In the genomic region with DNA sequence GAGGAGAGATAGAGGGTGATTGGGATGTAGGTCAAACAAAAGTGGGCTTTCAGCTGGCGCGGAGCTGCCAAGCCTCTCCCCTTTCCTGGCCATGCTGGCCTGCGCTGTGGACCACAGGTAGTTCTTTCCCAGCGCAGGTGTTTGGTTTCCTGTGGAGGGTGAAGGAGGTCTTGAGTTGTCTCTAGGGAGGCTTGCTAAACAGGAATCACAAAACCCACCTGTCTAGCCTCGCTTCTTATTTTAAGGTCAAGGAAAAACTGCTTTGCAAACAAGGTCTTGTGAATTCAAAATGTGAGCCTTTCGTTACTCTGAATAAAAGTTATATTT, we compare ENCODE assay signal across 9 mouse cellular contexts.
DNase-seq lines count a peak whose midpoint lies in the region; ATAC-seq lines count a peak whose summit lies in the region.
"Had no signal": no experiment of that assay in that cellular context is flagged by ENCODE, and none has a peak within 500 bp of the region (broad histone marks: within the 10 kb centered on the region; RNA-seq: fewer than 3 reads in every experiment).

No protein-coding gene starts in this region.

- no peak for DNase-seq in liver, embryonic 11.5 days (ENCODE audit: low spot score)
- DNase-seq in liver = no peak
- no peak for DNase-seq in forebrain, embryonic 11.5 days (ENCODE audit: low spot score)
- DNase-seq in thymus, adult 18-20 months = no peak
- DNase-seq: cerebellum, postnatal 25 days had no signal

- H3K9ac ChIP-seq in liver, embryonic 11.5 days (ENCODE audit: low read depth, low read length) = peak overlapping the region; percentile 68; the same call in 1 of the 2 replicates
- H3K9ac ChIP-seq in forebrain, embryonic 11.5 days (ENCODE audit: low read length) = peak overlapping the region; percentile 74
- peak overlapping the region; percentile 71; the same call in 1 of the 2 replicates for H3K9ac ChIP-seq in intestine, embryonic 16.5 days (ENCODE audit: low read depth, low read length)
- H3K9ac ChIP-seq in neural tube, embryonic 12.5 days = peak overlapping the region; percentile 67

- WGBS in liver, embryonic 11.5 days = 30% methylated on average over 6 of the region's 6 CpGs
- 49% methylated on average over 6 of the region's 6 CpGs for WGBS in forebrain, embryonic 11.5 days
- WGBS in intestine, embryonic 16.5 days = 52% methylated on average over 6 of the region's 6 CpGs
- 50% methylated on average over 6 of the region's 6 CpGs for WGBS in neural tube, embryonic 12.5 days

- H3K36me3 ChIP-seq in liver, embryonic 11.5 days (ENCODE audit: control insufficient read depth, insufficient read depth, low read length) = no peaks in the 10 kb centered on the region
- no peaks in the 10 kb centered on the region for H3K36me3 ChIP-seq in forebrain, embryonic 11.5 days (ENCODE audit: control insufficient read depth, insufficient read depth, low read length)
- no peaks in the 10 kb centered on the region for H3K36me3 ChIP-seq in intestine, embryonic 16.5 days (ENCODE audit: control insufficient read depth, insufficient read depth, low read length)
- no peaks in the 10 kb centered on the region for H3K36me3 ChIP-seq in neural tube, embryonic 12.5 days

- no peak for ATAC-seq in liver, embryonic 11.5 days (replicated peaks; ENCODE audit: low FRiP score)
- ATAC-seq in forebrain, embryonic 11.5 days (replicated peaks; ENCODE audit: low FRiP score) = no peak
- ATAC-seq in intestine, embryonic 16.5 days = no peak
- no peak for ATAC-seq in neural tube, embryonic 12.5 days (ENCODE audit: low FRiP score, low read depth)
- no peak for ATAC-seq in granulocyte monocyte progenitor cell, adult 5-6 weeks (replicated peaks; ENCODE audit: poor library complexity, severe bottlenecking)
- ATAC-seq in megakaryocyte-erythroid progenitor cell, adult 5-6 weeks (replicated peaks; ENCODE audit: low FRiP score, low TSS enrichment, poor library complexity, severe bottlenecking) = no peak

- peak overlapping the region; percentile 56; the same call in 1 of the 2 replicates for H3K4me3 ChIP-seq in liver, embryonic 11.5 days (ENCODE audit: low read depth, low read length)
- no peak overlapping the region for H3K4me3 ChIP-seq in forebrain, embryonic 11.5 days (ENCODE audit: low read depth, low read length)
- H3K4me3 ChIP-seq in intestine, embryonic 16.5 days (ENCODE audit: low read length) = no peak overlapping the region
- no peak overlapping the region for H3K4me3 ChIP-seq in neural tube, embryonic 12.5 days

- H3K27me3 ChIP-seq in liver, embryonic 11.5 days (replicated peaks; ENCODE audit: control insufficient read depth, insufficient read depth, low read length) = no peaks in the 10 kb centered on the region
- no peaks in the 10 kb centered on the region for H3K27me3 ChIP-seq in forebrain, embryonic 11.5 days (ENCODE audit: control insufficient read depth, insufficient read depth, low read length)
- H3K27me3 ChIP-seq in intestine, embryonic 16.5 days (replicated peaks; ENCODE audit: control insufficient read depth, insufficient read depth, low read length) = no peaks in the 10 kb centered on the region
- H3K27me3 ChIP-seq in neural tube, embryonic 12.5 days (replicated peaks) = no peaks in the 10 kb centered on the region

- H3K27ac ChIP-seq in liver, embryonic 11.5 days (ENCODE audit: low read depth, low read length) = peak overlapping the region; percentile 64; the same call in 1 of the 2 replicates
- H3K27ac ChIP-seq in forebrain, embryonic 11.5 days (ENCODE audit: low read depth, low read length) = no peak overlapping the region; the same call in 1 of the 2 replicates
- H3K27ac ChIP-seq in intestine, embryonic 16.5 days (ENCODE audit: low read length) = peak overlapping the region; percentile 73
- no peak overlapping the region for H3K27ac ChIP-seq in neural tube, embryonic 12.5 days

- H3K4me2 ChIP-seq in liver, embryonic 11.5 days = peak overlapping the region; percentile 91
- H3K4me2 ChIP-seq in forebrain, embryonic 11.5 days (ENCODE audit: low read depth, low read length, severe bottlenecking) = peak overlapping the region; percentile 64
- H3K4me2 ChIP-seq in intestine, embryonic 16.5 days (ENCODE audit: low read depth, low read length) = peak overlapping the region; percentile 74; the same call in 1 of the 2 replicates
- H3K4me2 ChIP-seq in neural tube, embryonic 12.5 days (replicated peaks) = peak overlapping the region; percentile 72

- H3K9me3 ChIP-seq in liver, embryonic 11.5 days (ENCODE audit: control insufficient read depth, low read length) = no peaks in the 10 kb centered on the region
- H3K9me3 ChIP-seq in forebrain, embryonic 11.5 days (ENCODE audit: control insufficient read depth, low read length) = no peaks in the 10 kb centered on the region
- H3K9me3 ChIP-seq in intestine, embryonic 16.5 days (ENCODE audit: control insufficient read depth, low read length) = no peaks in the 10 kb centered on the region
- H3K9me3 ChIP-seq in neural tube, embryonic 12.5 days = no peaks in the 10 kb centered on the region

- H3K4me1 ChIP-seq in liver, embryonic 11.5 days (replicated peaks; ENCODE audit: control insufficient read depth, insufficient read depth, low read length) = peaks cover 31% of the 10 kb centered on the region
- H3K4me1 ChIP-seq in forebrain, embryonic 11.5 days (replicated peaks; ENCODE audit: control insufficient read depth, insufficient read depth, low read length) = peaks cover 14% of the 10 kb centered on the region
- peaks cover 51% of the 10 kb centered on the region for H3K4me1 ChIP-seq in intestine, embryonic 16.5 days (ENCODE audit: control insufficient read depth, insufficient read depth, low read length)
- H3K4me1 ChIP-seq in neural tube, embryonic 12.5 days = peaks cover 47% of the 10 kb centered on the region

Comparison
In these comparisons a context has a peak if more than half of its experiments do, and no peak if none do; other contexts are left out.
1. H3K27ac ChIP-seq: peak in liver, embryonic 11.5 days (single experiment) and intestine, embryonic 16.5 days (single experiment); none in forebrain, embryonic 11.5 days (single experiment) and neural tube, embryonic 12.5 days (single experiment).
2. Peak in every context shown above with its lines, with median percentiles within 50 percentile points of each other: H3K4me2 ChIP-seq and H3K9ac ChIP-seq.